Mouse (Mus musculus) cerebellum, postnatal 14 days (tissue): ENCODE measurements around the gene Kif5c.
A peak's percentile ranks its signal among the peaks of the same experiment; 100 is the strongest.

Experiments used
- DNase-seq, 2 experiments: peaks; one replicate each; pipeline ENCODE4 v3.0.0; 2021; ENCODE audit warnings: mixed read lengths in 2 of 2

Gene Kif5c

GRCm38 (mm10) chr2:49618829-49619718, at the start of gene Kif5c:
Gene Kif5c, plus strand, starts transcription at chr2:49619298.
- peak; percentile 97 to 98 for DNase-seq

- DNase-seq, result peak; percentile 95 to 96
These were observed 49.0 kb upstream of the Kif5c start for GRCm38 (mm10) chr2:49569862-49570777.

GRCm38 (mm10) chr2:49570778-49571101, 48.4 kb upstream of the Kif5c start:
- DNase-seq, result no peak

- DNase-seq, result no peak
These were observed 47.8 kb upstream of the Kif5c start for GRCm38 (mm10) chr2:49571159-49571920.

GRCm38 (mm10) chr2:49572111-49572642, 46.9 kb upstream of the Kif5c start:
- DNase-seq, result peak; percentile 29 to 45

- no peak for DNase-seq
These were observed 46.4 kb upstream of the Kif5c start for GRCm38 (mm10) chr2:49572684-49573083.

- no peak for DNase-seq
These were observed 45.8 kb upstream of the Kif5c start for GRCm38 (mm10) chr2:49573282-49573681.

- DNase-seq, result peak in 1 of 2 experiments; percentile 42
These were observed 38.5 kb upstream of the Kif5c start for GRCm38 (mm10) chr2:49580585-49580984.

- no peak for DNase-seq
These were observed 36.6 kb upstream of the Kif5c start for GRCm38 (mm10) chr2:49582546-49582945.

- no peak for DNase-seq
These were observed 35.8 kb upstream of the Kif5c start for GRCm38 (mm10) chr2:49583311-49583710.

GRCm38 (mm10) chr2:49590450-49590849, 28.6 kb upstream of the Kif5c start:
- DNase-seq, result peak; percentile 36 to 55

GRCm38 (mm10) chr2:49592926-49593325, 26.2 kb upstream of the Kif5c start:
- no peak for DNase-seq

- DNase-seq, result peak; percentile 88
These were observed 24.2 kb upstream of the Kif5c start for GRCm38 (mm10) chr2:49594886-49595285.

GRCm38 (mm10) chr2:49596318-49596717, 22.8 kb upstream of the Kif5c start:
- DNase-seq, result peak in 1 of 2 experiments; percentile 51

GRCm38 (mm10) chr2:49600021-49600681, 18.9 kb upstream of the Kif5c start:
- DNase-seq, result no peak

GRCm38 (mm10) chr2:49602791-49603349, 16.2 kb upstream of the Kif5c start:
- DNase-seq, result no peak

GRCm38 (mm10) chr2:49609611-49610010, 9.5 kb upstream of the Kif5c start:
- peak; percentile 72 to 73 for DNase-seq

- DNase-seq, result no peak
These were observed 2.3 kb upstream of the Kif5c start for GRCm38 (mm10) chr2:49616765-49617164.

GRCm38 (mm10) chr2:49619719-49620522, 823 bp downstream of the Kif5c start:
- peak; percentile 60 to 63 for DNase-seq

- peak; percentile 74 to 78 for DNase-seq
These were observed 1.6 kb downstream of the Kif5c start for GRCm38 (mm10) chr2:49620626-49621117.
